Mouse (Mus musculus): ENCODE measurements around the gene Ipmk. TPM values are rescaled to one million over a fixed set of nuclear protein-coding genes. Genes with fewer than 3 reads are reported as not detected.

Ipmk gene
- polyA plus RNA-seq, 1 experiment: 17.5 TPM

- 89% methylated on average over 6 of the region's 6 CpGs for WGBS
- no peak for DNase-seq
- Histone ChIP-seq H3K4me3 (replicated peaks; ENCODE audit: insufficient read depth, low read depth, low read length) (no peak overlapping the region), H3K4me1 (ENCODE audit: control insufficient read depth, insufficient read depth, low read length) (no peaks in the 10 kb centered on the region), H3K27ac (ENCODE audit: insufficient read depth, low read length) (no peak overlapping the region), H3K27me3 (ENCODE audit: control insufficient read depth, insufficient read depth, low read length) (no peaks in the 10 kb centered on the region)
- TF ChIP-seq CTCF (IDR thresholded peaks at IDR 0.05; ENCODE audit: borderline replicate concordance, insufficient read depth, low read depth, low read length) (no peak), POLR2A (IDR thresholded peaks at IDR 0.05; ENCODE audit: borderline replicate concordance, insufficient read depth, low read length) (no peak)
These were observed 18.3 kb upstream of the Ipmk start for GRCm38 (mm10) chr10:71329295-71329694.

- H3K27me3 ChIP-seq (ENCODE audit: control insufficient read depth, insufficient read depth, low read length): no peaks in the 10 kb centered on the region
- no peak overlapping the region for H3K27ac ChIP-seq (ENCODE audit: insufficient read depth, low read length)
- no peak for TF ChIP-seq POLR2A (IDR thresholded peaks at IDR 0.05; ENCODE audit: borderline replicate concordance, insufficient read depth, low read length)
- no peak for TF ChIP-seq CTCF (IDR thresholded peaks at IDR 0.05; ENCODE audit: borderline replicate concordance, insufficient read depth, low read depth, low read length)
- H3K4me1 ChIP-seq (ENCODE audit: control insufficient read depth, insufficient read depth, low read length): no peaks in the 10 kb centered on the region
- H3K4me3 ChIP-seq (replicated peaks; ENCODE audit: insufficient read depth, low read depth, low read length): no peak overlapping the region
- no peak for DNase-seq
- WGBS: 97% methylated on average over 12 of the region's 12 CpGs
These were observed 17.5 kb upstream of the Ipmk start for GRCm38 (mm10) chr10:71330070-71330469.

GRCm38 (mm10) chr10:71331908-71332307 lies 15.7 kb upstream of the Ipmk start:
- no peak for DNase-seq
- H3K27me3 ChIP-seq (ENCODE audit: control insufficient read depth, insufficient read depth, low read length): no peaks in the 10 kb centered on the region
- H3K4me3 ChIP-seq (replicated peaks; ENCODE audit: insufficient read depth, low read depth, low read length): no peak overlapping the region
- TF ChIP-seq CTCF (IDR thresholded peaks at IDR 0.05; ENCODE audit: borderline replicate concordance, insufficient read depth, low read depth, low read length): no peak
- WGBS: 94% methylated on average over 7 of the region's 7 CpGs
- no peak overlapping the region for H3K27ac ChIP-seq (ENCODE audit: insufficient read depth, low read length)
- no peaks in the 10 kb centered on the region for H3K4me1 ChIP-seq (ENCODE audit: control insufficient read depth, insufficient read depth, low read length)

DNA sequence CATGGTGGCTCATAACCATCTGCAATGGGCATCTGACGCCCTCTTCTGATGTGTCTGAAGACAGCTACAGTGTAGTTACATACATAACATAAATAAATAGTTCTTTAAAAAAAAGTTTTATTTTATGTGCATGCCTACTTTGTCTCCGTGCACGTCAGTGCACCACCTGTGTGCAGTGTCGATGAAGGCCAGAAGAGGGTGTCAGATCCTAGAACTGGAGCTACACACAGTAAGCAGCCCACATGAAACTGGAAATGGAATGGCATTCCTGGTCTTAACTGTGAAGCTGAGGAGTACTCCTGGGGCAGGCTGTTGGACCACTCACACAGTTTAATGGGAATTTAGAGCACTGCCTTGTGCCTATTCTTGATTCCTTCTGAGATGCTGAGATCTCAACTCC lies 15.2 kb upstream of the Ipmk start:
- DNase-seq: no peak
- H3K27me3 ChIP-seq (ENCODE audit: control insufficient read depth, insufficient read depth, low read length): no peaks in the 10 kb centered on the region
- no peak overlapping the region for H3K27ac ChIP-seq (ENCODE audit: insufficient read depth, low read length)
- H3K4me1 ChIP-seq (ENCODE audit: control insufficient read depth, insufficient read depth, low read length): no peaks in the 10 kb centered on the region
- no peak overlapping the region for H3K4me3 ChIP-seq (replicated peaks; ENCODE audit: insufficient read depth, low read depth, low read length)
- TF ChIP-seq POLR2A (IDR thresholded peaks at IDR 0.05; ENCODE audit: borderline replicate concordance, insufficient read depth, low read length) (no peak), CTCF (IDR thresholded peaks at IDR 0.05; ENCODE audit: borderline replicate concordance, insufficient read depth, low read depth, low read length) (peak; percentile 39; the same call in 1 of the 2 replicates)
- WGBS: 89% methylated on average over 4 of the region's 4 CpGs

DNA sequence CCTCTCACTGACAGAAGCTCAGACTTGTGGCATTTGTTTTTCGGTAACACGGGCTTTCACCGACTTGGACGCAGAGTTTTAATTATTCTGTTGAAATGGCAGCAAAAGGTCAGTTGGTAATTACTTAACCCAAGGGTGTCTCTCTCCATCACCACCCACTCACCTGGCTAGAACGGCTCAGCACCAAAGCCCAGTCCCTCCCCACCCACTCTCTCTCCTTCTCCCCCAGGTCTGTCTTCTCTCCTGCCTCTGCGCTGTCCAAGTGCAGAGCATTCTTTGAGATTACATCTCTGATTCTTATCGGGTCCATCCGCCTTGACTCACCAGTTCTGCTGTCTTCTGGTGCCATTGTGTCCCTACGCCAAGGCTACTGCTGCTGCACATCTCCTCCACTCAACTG lies 14.7 kb upstream of the Ipmk start:
- DNase-seq: no peak
- 88% methylated on average over 9 of the region's 9 CpGs for WGBS
- Histone ChIP-seq H3K4me3 (replicated peaks; ENCODE audit: insufficient read depth, low read depth, low read length) (no peak overlapping the region), H3K4me1 (ENCODE audit: control insufficient read depth, insufficient read depth, low read length) (no peaks in the 10 kb centered on the region), H3K27me3 (ENCODE audit: control insufficient read depth, insufficient read depth, low read length) (no peaks in the 10 kb centered on the region), H3K27ac (ENCODE audit: insufficient read depth, low read length) (no peak overlapping the region)
- TF ChIP-seq POLR2A (IDR thresholded peaks at IDR 0.05; ENCODE audit: borderline replicate concordance, insufficient read depth, low read length) (no peak), CTCF (IDR thresholded peaks at IDR 0.05; ENCODE audit: borderline replicate concordance, insufficient read depth, low read depth, low read length) (no peak)

- WGBS: 81% methylated on average over 2 of the region's 2 CpGs
- TF ChIP-seq POLR2A (IDR thresholded peaks at IDR 0.05; ENCODE audit: borderline replicate concordance, insufficient read depth, low read length): no peak
- TF ChIP-seq CTCF (IDR thresholded peaks at IDR 0.05; ENCODE audit: borderline replicate concordance, insufficient read depth, low read depth, low read length): no peak
These were observed 9.8 kb upstream of the Ipmk start for GRCm38 (mm10) chr10:71337733-71338132.

DNA sequence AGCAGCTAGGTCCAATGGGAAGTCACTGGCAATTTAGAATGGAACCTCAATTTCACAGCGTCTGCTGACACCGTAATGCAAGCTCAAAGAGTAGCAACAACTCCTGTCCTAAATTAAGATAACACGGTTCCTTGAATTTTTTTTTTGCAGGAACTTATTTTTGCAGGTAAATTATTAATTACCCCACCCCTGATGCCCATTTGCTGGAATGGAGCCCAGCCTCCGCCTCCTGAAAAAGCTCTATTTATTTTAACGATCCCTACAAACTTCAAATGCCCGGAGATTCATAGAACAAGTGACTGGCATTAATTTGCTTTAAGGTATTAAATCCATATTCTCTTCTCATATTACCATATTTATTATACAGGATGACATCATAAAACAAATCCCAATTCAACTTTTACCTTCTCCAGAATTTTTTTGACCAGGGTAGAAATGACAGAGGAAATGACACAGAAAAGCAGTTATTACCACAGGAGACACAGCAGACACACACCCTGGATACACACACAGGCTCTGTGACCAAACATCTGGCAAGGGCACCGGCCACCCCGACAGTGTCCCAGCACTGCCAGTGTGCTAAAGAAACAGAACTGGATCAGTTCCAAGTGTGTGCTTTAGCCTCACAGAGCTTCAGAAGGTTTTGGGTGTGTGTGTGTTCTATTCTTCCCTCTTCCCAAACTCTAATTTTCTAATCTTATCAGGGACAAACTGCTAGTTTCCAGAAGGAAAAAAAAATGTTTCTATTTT lies 9.2 kb upstream of the Ipmk start:
- WGBS: 62% methylated on average over 8 of the region's 8 CpGs
- Histone ChIP-seq H3K4me1 (ENCODE audit: control insufficient read depth, insufficient read depth, low read length) (peaks cover 12% of the 10 kb centered on the region), H3K27ac (ENCODE audit: insufficient read depth, low read length) (no peak overlapping the region), H3K27me3 (ENCODE audit: control insufficient read depth, insufficient read depth, low read length) (no peaks in the 10 kb centered on the region), H3K4me3 (replicated peaks; ENCODE audit: insufficient read depth, low read depth, low read length) (no peak overlapping the region)
- DNase-seq: no peak
- no peak for TF ChIP-seq POLR2A (IDR thresholded peaks at IDR 0.05; ENCODE audit: borderline replicate concordance, insufficient read depth, low read length)
- TF ChIP-seq CTCF (IDR thresholded peaks at IDR 0.05; ENCODE audit: borderline replicate concordance, insufficient read depth, low read depth, low read length): no peak

More at GRCm38 (mm10) chr10:71337733-71338132, 9.8 kb upstream of the Ipmk start:
- Histone ChIP-seq H3K4me1 (ENCODE audit: control insufficient read depth, insufficient read depth, low read length) (peaks cover 12% of the 10 kb centered on the region), H3K4me3 (replicated peaks; ENCODE audit: insufficient read depth, low read depth, low read length) (no peak overlapping the region), H3K27ac (ENCODE audit: insufficient read depth, low read length) (no peak overlapping the region), H3K27me3 (ENCODE audit: control insufficient read depth, insufficient read depth, low read length) (no peaks in the 10 kb centered on the region)
- no peak for DNase-seq

DNA sequence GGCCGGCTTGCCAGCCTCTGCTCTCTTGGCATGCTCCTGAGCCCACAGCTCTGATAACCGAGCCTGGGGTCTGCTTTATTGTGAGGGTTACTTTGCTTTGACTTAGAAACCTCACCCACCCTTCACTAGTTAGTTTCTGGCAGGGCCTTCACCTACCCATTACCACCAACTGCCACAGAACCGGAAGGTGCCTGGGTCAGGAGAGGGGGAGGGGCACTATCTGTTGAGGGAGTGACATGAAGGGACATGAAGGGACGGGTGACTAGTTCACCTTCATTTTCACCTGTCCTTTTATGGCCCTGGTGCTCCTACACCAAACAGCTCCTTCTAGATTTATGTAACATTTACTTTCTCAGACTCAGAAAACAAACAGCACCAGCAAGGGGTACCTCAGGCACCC lies 8.1 kb upstream of the Ipmk start:
- H3K27ac ChIP-seq (ENCODE audit: insufficient read depth, low read length): no peak overlapping the region
- no peak for DNase-seq
- H3K4me3 ChIP-seq (replicated peaks; ENCODE audit: insufficient read depth, low read depth, low read length): no peak overlapping the region
- TF ChIP-seq POLR2A (IDR thresholded peaks at IDR 0.05; ENCODE audit: borderline replicate concordance, insufficient read depth, low read length): no peak
- no peak for TF ChIP-seq CTCF (IDR thresholded peaks at IDR 0.05; ENCODE audit: borderline replicate concordance, insufficient read depth, low read depth, low read length)
- WGBS: 20% methylated on average over 4 of the region's 4 CpGs
- peaks cover 12% of the 10 kb centered on the region for H3K4me1 ChIP-seq (ENCODE audit: control insufficient read depth, insufficient read depth, low read length)
- no peaks in the 10 kb centered on the region for H3K27me3 ChIP-seq (ENCODE audit: control insufficient read depth, insufficient read depth, low read length)

Data from cerebellum, adult 2 months (tissue).